Mouse (Mus musculus): Measurements from ENCODE around the gene Hsd17b14.

GRCm38 (mm10) chr7:45560241-45560640, 5.5 kb downstream of the Hsd17b14 start:
- TF ChIP-seq FLI1 (IDR thresholded peaks at IDR 0.05; ENCODE audit: low read length) (no peak), GATA1 (IDR thresholded peaks at IDR 0.05; ENCODE audit: borderline replicate concordance, low read length) (no peak)
